Mouse (Mus musculus) right cerebral cortex, adult 18-20 months (tissue): ENCODE measurements around the gene Ly6g6e.

Source experiments
- DNase-seq: peaks from one replicate; pipeline ENCODE4 v3.0.0; 2022; ENCODE audit warnings: mixed read lengths

The Ly6g6e gene

DNA sequence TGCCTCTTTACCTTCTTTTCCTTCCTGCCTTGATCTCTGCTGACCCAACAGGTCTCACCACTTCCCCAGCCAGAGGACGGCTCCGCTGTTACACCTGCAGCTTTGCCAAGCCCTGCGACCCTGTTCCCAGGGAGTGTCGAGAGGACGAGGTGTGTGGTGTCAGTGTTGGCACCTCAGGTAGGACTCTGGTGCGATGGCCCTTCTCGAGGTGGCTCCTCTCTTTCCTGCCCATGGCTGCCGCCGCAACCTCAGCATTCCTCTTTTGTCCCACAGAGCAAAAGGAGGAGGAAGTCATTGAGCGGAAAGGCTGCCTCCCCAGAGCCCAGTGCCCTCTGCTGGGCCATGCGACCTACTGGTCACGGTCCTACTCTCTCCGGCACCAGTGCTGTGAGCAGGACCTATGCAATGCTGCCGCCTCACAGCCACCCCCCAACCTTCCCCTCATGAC is 1.1 kb downstream of the Ly6g6e start, which contains the start of gene Ly6g6d:
Gene Ly6g6d (minus strand): TSS at position 280 of the 448 bp plus-strand sequence.
- DNase-seq = no peak

GRCm38 (mm10) chr17:35079778-35080177 is 3.1 kb downstream of the Ly6g6e start:
- DNase-seq = no peak

GRCm38 (mm10) chr17:35080248-35080647 is 3.5 kb downstream of the Ly6g6e start:
- DNase-seq = no peak

GRCm38 (mm10) chr17:35080710-35081109 is 4.0 kb downstream of the Ly6g6e start:
- no peak for DNase-seq

- no peak for DNase-seq
Measured at GRCm38 (mm10) chr17:35082841-35083576, 6.3 kb downstream of the Ly6g6e start.

DNA sequence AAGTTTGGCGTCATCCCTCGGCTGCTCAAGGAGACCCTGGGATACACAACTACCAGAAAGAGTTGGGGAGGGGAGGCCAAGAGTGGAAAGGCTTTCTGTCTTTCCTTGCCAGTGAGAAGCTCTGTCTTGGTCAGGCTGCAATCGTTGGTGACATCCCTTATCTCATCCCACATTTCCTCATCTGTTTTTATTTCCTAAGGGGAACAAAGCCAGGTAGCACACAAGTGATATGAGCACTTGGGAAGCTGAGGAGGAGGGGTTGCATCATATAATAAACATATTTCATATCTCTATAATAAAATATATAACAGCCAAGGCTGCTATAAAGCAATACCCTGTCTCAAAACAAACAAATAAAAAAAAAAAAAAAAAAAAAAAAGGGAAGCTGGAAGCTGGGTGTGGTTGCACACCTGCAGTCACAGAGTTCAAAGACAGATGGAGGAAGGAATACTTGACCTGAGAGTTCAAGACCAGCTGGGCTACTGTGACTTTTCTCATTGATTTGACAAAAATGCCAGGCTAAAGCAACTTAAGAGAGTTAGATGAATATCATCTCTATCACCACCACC is 7.3 kb downstream of the Ly6g6e start:
- DNase-seq = no peak

DNA sequence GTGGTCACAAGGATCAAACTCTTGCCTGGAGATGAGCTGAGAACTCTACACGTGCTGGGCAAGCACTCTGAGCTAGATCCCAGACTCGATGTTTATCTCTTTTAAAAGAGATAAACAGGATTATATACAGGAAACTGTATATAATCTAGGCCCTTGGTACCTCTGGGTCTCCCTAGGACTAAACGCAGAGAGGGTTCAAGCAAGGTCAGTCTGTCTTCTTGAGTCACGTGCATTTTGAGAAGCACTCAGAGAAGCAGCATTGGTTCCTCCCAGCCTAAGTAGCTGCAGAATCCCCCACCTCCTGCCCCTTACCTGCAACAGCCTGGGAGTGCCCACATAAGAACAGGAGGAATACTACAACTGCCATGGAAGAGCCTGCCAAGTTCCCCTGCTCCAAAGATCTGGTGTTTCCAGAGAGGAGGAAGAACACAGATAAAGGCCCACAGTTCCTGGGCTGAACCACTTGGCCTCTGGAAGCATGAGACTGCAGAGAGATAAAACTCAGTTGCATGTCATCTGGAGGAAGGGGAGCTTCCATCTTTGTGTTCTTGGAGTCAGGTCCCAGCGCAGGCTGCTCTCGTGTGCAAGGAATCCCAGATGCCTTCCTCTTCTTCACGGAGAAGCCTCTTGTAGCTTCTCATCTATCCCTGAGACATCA is 8.6 kb downstream of the Ly6g6e start, which contains the start of gene Ly6g6f:
Gene Ly6g6f (minus strand): TSS at position 403 of the 658 bp plus-strand sequence.
- no peak for DNase-seq

GRCm38 (mm10) chr17:35088151-35088550 is 11.4 kb downstream of the Ly6g6e start:
- no peak for DNase-seq

- peak; percentile 97 for DNase-seq
Measured at GRCm38 (mm10) chr17:35088825-35089644, 12.3 kb downstream of the Ly6g6e start, which contains the start of gene Abhd16a. Gene Abhd16a, plus strand, starts transcription at chr17:35089263.

GRCm38 (mm10) chr17:35090166-35090932 is 13.6 kb downstream of the Ly6g6e start:
- no peak for DNase-seq

DNA sequence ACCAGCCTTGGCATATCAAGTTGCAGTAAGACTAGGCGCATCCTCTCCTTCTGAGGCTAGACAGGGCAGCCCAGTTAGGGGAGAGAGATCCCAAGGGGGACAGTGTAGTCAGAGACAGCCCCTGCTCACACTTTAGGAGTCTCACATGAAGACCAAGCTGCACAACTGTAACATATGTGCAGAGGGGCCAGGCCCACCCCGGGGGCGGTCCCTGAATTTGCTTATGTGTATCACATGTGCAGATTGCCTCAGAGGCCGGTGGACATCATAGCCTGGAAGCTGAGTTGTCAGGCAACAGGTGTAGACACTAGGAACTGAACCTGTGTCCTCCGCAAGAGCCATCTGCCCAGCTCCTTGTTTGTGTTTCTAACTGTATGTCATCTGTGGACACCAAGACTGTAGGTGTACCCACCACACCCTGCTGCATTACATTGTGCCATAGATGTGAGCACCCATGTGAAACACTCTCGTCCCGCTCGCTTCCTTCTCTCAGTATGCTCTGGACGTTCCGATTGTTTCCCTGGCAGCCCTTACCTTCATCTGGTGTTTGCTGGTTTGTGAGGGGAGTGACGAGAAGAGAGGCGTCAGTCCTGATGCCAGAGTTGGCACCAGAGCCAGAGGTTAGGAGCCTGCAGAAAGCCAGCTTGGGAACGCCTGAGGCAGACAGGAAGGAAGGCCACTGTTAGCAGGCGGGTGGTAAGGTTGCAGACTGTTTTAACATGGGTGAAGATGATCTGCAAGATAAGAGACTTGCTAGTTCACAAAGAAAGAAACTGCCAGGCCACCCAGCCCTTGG is 15.9 kb downstream of the Ly6g6e start:
- no peak for DNase-seq

- no peak for DNase-seq
Measured at GRCm38 (mm10) chr17:35094475-35095365, 18.0 kb downstream of the Ly6g6e start.

DNA sequence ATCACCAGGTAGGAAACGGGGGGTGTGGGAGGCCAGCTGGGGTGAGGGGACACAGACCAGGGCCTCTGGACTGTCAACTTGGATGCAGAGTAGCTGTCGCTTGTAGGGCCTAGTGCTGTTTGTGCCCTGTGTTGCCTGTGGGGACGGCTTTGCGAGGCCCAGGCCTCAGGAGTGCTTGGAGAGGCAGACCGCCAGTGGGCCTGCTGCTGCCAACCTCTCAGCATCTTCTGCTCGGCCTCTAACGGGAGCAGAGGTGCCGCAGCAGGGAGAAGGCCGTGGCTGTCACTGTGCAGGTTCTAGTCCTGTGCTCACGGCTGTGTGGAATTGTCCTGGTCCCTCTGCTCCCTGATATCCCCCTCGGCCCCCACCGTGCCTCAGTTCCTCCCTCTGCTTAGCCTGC is 19.9 kb downstream of the Ly6g6e start:
- DNase-seq = no peak

GRCm38 (mm10) chr17:35097164-35097655 is 20.5 kb downstream of the Ly6g6e start:
- peak; percentile 79 for DNase-seq

- DNase-seq = no peak
Measured at GRCm38 (mm10) chr17:35100196-35100765, 23.6 kb downstream of the Ly6g6e start.

- no peak for DNase-seq
Measured at GRCm38 (mm10) chr17:35101161-35101560, 24.5 kb downstream of the Ly6g6e start.

GRCm38 (mm10) chr17:35102299-35102698 is 25.6 kb downstream of the Ly6g6e start:
- no peak for DNase-seq

GRCm38 (mm10) chr17:35103221-35103690 is 26.6 kb downstream of the Ly6g6e start:
- no peak for DNase-seq

DNA sequence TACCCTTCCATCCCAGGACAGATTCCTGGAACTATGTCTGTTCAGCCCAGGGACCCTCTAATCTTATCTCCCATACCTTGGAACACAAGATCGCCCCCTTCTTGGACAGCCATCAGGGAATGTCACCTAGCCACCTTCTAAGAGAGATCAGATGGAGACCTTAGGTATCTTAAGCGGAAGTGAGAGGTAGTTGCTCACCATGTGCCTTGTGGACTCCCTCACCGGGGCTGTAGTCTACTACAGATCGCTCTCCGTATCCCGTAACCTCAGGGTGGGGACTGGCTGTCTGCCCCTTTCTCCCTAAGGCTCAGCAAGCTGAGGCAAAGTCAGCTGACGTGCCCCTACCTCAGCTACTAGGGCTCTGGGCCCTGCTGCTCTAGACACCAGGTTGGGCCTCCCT is 27.4 kb downstream of the Ly6g6e start:
- no peak for DNase-seq
